Mouse (Mus musculus) telencephalon, adult 2 months (tissue): ENCODE data around the gene Ggact.

Experiments used
- DNase-seq: peaks from one replicate; pipeline ENCODE4 v3.0.0-alpha.2; 2011; ENCODE audit warnings: low read depth, low spot score

Ggact gene

DNA sequence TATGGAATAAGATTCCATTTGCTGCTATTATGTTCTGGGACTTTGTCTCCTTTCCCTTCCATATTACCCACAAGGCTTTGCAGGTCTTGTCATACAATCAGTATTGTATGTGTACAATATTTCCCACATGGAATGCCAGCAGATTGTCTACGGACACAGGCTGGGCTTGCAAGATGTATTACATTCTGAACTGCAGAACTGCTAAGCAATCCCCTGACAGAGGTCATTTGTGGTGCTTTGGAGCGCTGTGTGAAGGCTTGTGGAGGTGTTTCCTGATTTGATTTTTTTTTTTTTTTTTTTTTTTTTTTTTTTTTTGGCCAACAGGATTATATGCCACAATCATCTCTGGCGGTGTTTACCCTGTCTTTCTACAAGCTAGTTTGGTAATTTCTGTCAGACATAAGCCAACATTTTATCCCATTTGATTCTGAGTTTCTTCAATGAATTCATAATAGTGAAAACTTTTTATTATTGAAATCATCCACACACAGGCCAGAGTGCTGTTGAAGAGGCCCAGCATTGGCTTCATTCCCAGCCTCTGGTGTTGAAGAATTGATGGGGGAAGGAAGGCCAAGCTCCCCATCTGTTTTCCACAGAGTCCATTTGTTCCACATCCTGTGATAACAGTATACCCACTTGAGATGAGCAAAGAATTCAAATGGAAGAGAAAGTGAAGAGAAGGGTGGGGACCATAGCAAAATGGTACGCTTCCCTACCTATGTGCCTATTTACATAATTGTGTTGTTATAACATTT lies 45.8 kb downstream of the Ggact start:
- no peak for DNase-seq

DNA sequence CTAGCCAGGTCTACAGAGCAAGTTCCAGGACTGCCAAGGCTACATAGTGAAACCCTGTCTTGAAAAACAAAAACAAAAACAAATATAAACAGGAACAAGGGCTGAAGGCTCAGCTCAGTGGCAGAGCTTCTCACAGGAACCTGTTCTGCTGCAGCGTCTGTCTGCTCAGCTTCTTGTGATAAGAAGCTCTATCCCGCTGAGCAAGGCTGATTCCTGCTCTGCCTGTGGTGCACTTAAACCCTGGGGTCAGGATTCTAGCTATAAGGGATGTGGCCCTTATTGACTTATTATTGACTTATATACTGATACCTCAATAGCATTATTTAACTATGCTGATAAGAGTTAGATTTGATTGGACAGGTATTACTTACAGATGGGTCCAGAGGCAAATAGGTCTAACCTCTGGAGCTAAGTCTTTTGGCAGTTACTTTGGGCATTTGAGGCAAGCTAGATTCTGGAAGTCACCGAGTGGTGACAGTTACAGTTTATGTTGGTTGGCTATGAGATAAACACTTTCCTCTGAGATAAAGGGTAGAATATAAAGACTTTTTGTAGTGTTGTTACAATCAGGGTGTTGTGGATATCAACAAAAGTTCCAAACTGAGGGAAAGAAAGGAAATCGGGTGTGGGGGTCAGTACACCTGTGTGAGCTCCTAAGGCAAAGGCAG lies 48.0 kb downstream of the Ggact start:
- no peak for DNase-seq

DNA sequence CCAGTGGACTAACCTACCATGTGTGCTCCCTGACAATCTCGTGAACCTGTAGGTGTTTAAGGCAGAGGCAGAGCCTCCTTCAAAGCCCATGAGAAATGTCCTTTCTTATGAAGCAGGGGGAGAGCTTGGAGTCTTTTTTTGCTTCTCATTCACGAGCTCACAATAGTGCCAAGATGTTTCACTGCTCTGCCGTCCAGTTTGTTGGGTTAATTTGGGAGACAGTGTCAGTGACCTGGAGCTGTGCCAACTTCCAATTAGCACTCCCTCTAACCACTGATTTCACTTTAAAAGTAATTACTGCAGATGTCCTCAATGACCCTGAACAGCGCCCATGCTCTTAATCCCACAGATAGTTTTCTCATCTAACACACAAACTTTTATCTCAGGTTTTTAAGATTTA lies 50.9 kb downstream of the Ggact start:
- no peak for DNase-seq

DNA sequence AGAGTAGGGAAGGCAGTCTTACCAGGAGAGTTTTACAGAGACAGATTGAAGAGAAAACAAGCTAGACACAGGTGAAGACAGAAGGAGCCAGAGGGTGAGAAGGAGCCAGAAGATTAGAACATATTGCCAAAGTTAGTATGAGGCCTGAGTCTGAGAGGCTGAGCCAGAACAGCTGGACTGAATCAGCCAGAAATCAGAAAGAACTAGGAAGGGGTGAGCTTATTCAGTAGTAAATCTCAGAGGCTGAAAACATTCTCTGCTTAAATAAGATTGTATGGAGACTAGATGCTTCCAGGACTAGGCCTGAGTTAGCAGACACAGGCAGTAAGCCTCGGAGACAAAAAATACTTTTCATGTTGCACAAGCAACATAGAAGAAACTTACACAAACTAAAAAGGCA lies 53.8 kb downstream of the Ggact start:
- no peak for DNase-seq

DNA sequence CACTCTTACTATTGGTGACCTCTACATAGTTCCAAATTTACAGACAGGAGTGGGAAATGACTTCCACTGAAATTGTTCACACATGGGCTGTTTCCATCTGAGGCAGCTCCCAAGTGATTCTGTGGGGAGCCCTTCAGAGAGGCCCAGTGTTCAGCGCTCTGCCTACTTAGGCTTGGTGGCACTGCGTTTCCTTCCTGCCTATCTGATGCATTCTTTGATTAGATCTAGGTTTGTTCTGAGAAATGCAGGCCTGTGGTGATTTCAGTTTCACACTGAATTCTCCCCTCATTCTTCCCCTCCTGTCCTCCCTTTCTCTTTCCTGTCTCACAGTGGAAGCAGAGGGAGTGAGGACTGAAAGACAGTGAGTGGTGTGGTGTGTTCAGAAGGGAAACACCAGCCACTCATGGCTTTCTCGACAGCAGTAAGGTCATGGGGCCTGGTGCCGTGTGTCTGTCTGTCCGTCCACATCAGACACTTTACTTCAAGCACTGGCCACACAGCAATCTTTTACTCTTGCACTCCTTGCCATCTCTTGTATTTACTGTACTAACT lies 61.0 kb downstream of the Ggact start:
- DNase-seq = no peak

DNA sequence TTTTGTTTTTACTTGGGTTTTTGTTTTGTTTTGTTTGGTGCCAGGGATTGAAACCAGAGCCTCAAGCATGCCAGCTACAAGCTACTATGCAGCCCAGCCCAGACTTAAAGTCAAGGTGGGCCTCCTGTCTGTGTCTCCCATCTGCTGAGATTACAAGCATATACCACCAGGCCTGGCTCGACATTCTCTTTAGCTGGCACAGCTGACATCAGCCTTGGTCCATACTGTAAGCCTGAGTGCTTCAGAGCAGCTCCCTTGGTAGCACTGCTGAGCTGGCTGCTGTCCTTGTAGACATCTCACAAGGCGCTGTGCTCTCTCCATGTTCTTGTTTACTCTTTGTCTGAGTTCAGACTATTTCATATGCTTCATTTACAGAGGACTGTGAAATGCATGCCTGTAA lies 76.5 kb downstream of the Ggact start:
- no peak for DNase-seq

DNA sequence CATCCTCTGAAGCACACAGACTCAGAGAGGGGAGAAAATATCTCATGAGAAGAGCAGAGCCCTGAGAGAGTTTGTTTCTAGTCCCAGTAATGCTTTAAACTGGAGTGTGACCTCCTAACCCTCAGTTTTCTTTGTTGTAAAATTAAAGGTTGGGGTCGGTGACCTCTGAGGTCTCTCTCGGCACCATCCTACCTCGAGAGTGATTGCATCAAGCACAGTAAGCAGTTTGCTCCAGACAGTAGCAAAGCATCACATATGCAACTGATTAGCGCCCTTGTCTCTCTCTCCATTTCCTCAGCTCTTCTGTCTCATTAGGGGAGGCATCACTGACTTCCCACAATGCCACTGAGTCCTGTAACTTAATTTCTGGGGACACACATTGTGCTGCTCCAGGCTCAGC lies 77.3 kb downstream of the Ggact start:
- DNase-seq = no peak

DNA sequence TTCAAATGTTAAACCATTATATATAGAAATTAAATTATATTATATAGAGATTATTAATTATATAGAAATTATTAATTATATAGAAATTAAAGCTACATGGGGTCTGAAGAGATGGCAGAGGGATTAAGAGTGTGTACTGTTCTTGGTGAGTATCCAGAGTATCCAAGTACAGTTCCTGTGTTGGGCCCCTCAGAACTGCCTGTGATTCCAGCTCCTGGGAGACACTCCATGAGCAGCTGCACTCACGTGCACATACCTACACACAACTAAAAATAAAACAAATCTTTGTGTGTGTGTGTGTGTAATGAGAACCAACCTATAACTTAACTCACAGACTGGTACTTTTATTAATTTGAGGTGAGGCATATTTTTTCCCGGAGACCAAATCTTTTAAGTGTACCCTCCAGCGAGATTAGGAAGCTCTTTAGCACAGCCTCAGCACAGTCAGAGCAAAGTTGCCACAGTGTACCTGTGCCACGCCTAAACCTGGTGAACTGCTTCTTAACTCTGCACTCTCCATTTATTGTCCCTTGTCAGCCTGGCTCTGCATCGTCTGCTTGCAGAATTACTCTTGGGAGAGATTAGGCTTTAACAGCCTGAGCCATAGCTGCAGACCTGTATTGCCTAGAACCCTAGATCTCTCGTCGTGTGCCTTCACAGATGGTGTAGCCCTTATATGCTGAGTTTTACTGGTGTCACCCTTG lies 77.9 kb downstream of the Ggact start:
- DNase-seq = no peak

DNA sequence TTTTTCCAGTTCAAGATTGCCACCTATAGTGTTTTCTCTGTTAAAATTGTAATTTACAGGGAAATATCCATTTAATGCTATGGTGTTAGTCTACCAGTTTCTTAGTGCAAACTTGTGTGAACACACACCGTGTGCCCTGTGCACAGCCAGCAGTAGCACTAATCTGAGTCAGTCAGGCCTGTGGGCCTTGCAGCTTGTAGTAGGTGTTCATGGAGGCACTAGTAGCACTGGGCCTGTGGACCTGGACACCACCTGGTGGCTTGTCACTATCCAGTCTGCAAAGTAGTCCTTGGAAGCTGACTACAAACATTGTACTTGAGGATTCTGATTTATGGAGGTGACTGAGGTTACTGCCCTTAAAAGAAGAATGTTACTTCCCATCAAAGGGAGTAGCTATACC lies 78.8 kb downstream of the Ggact start:
- DNase-seq = no peak

DNA sequence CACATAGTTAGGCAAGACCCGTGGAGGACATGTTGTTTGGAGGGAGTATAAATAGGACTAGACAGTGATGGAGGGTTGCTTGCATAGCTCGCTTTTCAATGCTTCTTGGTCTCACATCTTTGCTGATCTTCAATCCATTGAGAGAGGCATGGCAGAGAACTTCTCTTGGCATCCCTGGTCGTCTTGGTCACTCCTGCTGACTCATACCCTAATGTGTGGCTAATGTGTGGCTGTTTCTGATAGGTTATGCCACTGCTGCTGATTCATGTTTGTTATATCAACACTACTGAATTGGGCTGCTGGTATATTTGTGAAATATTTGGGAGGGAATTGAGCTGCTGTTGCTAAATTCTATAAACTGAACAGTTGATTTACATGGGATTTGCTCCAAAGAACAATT lies 79.9 kb downstream of the Ggact start:
- no peak for DNase-seq

DNA sequence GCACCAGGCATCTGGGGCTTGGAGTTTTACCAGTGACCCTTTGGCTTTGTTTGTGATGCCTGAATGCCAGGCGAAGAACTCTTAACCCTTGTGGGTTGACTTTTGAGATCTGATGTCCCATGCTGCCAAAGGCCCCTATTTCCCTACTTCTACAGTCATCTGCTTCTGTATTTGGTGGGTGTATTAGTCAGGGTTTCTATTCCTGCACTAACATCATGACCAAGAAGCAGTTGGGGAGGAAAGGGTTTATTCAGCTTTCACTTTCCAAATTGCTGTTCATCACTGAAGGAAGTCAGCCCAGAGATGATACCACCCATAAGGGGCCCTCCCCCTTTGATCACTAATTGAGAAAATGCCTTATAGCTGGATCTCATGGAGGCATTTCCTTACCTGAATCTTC lies 83.1 kb downstream of the Ggact start:
- DNase-seq = no peak

DNA sequence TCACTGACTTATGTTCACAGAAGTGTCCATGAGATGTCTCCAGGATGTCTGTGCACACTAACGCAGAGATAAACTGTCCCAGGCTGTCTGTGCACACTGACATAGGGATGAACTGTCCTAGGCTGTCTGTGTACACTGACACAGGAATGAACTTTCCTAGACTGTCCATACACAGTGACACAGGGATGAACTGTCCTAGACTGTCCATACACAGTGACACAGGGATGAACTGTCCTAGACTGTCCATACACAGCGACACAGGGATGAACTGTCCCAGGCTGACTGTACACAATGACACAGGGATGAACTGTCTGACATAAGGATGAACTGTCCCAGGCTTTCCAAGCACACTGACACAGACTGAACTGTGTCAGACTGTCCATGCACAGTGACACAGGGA lies 88.1 kb downstream of the Ggact start:
- DNase-seq = no peak

DNA sequence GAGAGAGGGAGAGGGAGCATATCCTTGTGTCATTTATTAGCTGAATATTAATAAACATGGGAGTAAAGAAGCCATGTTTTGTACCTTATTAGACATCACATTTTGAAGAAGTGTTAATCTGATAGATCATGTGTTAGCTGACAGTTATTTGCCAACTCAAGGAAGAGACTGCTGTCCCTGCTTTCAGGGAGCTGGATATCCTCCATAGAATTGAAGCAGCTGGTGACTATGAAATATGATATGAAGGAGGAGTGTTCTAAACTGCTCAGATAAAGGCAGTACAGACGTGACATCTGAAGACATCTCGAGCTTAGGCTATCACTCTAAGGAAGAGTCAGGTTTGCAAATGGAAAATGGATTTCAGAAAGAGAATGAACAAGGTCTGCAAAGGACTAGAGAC lies 89.8 kb downstream of the Ggact start:
- DNase-seq = no peak

DNA sequence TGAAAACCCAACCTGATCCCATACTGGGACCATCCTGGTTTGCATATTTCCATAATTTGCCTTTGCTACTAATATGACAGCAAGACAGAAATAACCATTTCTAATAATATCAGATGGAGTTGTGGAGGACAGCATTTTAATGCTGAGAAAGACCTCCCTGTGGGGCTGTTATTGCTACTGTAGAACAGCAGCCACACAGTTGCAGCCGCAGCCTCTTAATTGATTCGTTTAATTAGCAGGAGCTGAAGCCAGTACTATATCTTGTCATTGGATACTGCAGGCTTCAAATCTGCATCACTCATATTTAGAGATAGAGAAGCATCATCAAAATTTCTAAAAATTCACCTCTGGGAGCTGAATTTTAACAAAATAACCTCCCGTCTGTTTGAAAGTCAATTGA lies 92.6 kb downstream of the Ggact start:
- no peak for DNase-seq

DNA sequence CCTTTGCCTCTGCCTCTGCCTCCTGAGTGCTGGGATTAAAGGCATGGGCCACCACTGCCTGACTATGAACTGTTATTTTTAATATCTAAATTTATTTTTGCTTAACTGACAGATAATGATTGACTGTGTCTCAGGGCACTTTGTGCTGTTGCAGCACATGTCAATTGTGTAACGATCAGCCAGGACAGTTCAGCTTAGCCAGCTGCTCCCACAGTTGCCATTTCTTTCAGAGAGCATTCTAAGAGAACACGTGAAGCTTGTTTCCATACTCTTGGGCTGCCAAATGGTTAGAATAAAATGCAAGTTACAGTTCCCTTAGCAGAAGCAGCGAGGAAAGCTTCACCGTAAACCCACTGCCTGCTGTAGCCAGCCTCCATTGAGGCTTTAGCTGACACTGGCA lies 113.3 kb downstream of the Ggact start:
- DNase-seq = no peak

DNA sequence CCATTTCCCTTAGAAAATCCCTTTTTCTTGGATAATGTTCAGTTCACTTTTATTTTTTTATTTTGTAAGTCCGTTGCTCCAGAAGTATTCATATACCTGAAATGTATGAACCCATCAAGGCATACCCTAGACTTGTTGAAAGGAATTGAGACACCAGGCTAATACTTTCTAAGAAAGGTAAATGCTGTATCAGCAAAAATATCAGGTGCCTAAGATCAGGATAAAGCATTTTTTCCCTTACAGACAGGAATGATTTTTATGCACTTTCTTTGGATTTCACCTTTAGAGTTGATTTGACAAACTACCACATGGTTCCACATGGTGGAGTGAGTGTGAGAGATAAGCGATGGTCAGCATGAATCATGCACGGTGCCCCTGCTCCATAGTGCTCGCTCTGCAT lies 120.2 kb downstream of the Ggact start:
- no peak for DNase-seq

DNA sequence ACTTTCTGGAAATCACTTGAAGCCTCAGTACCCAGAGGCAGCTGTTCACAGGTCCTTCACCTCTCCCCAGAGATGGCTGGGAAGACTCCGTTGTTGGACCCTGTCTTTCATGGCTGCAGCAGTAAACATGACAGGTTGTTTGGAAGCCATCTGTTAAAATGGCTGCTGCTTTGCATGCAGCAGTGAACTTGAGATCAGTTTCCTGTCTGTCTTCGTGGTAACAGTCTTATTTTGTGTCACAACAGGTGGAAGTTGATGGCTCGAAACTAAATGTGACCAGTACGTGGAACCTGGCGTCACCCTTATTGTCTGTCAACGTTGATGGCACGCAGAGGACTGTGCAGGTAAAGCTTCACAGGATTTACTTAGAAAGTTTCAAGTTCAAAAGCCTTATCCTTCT lies 123.4 kb downstream of the Ggact start:
- DNase-seq = no peak

DNA sequence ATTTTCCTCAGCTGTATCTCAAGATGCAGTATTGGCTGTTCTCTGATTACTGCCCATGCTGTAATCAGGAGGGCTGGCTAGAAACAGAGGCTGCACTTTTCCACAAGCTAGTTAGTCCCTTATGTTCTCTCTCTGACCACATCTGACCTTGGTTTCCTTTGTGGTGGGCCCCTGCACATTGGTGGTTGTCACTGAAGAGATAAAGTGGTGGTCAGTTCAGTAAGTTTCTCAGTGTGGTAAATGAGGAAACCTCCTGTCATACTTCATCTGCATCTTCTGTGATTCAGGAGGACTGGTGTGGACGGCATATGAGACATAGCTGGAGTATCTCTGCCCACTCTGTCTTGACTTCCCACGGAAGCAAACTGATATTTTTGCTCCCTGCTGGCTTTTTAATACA lies 125.4 kb downstream of the Ggact start:
- DNase-seq = no peak

DNA sequence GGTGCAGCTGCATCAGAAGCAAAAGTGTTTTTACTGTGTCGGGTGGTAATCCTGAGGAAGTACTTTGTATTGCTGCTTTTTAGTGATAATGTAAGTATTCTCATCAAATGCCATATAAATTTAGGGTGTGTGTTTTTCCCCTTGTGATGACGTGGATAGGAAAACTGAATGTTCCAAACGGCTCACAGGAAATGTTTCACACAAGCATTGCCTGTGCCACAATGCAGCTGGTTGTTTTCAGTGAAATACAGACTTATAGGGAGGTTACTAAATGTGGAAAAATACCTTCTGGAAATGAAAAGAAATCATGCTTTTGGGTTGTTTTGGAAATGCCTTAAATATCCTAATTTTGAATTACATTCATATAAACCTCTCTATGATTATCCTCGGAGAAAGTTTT lies 128.9 kb downstream of the Ggact start:
- DNase-seq = peak; percentile 43

DNA sequence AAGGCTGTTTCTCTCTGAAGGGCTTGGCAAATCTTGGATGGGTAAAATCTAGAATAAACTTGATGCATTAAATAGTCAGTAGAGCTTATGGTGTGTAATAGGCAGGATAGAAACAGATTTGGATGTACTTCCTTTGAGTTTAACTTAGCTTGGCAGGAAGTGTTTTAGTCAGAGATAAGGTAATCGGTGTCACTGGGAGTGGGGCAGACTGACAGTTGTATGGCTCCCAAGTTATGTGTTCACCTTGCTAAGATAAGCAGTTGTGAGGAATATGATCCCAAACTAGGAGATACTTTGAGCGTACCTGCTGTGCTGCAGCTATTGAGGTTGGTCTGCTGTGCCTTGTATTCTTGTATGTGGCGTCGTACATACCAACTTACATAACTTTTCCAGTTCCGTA lies 147.1 kb downstream of the Ggact start:
- no peak for DNase-seq
